Mouse (Mus musculus): ENCODE data around the gene F12. TPM values are rescaled to one million over a fixed set of nuclear protein-coding genes. Genes with fewer than 3 reads are reported as not detected.

Gene F12
- polyA plus RNA-seq (2015; fragmentation: Nextera tagmentation; extraction: Ambion mirVana) = 0.16 TPM in 1 of 2 replicates, not detected in the other

DNA sequence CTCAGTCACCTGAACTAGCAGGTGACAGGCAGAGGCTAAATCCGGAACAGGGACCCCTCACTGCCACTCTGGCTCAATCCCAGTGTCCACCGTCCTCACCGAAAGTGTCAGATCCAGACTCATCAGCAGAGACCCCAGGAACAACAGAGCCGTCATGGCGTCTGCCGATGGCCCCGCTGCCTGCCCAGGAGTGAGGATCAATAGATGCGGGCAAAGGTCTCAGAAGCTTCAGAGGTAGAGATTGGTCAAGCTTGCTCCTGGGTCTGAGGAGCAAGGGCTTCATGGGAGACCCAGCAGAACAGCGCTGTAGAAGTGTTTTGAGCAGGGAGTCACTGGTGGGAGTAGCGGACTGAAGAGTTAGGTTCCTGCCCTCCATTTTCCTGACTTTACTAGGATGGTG lies at the start of gene F12:
TSS of gene F12 (minus strand) at position 181 of the 400 bp plus-strand sequence.
- H3K9ac ChIP-seq = no peak within 1 kb of the TSS
- H3K4me3 ChIP-seq (replicated peaks) = no peak within 1 kb of the TSS
- H3K27ac ChIP-seq (replicated peaks) = no peak within 1 kb of the TSS
- 91% methylated on average over 10 of the region's 10 CpGs for WGBS
- peaks cover 10% of the 10 kb centered on the region for H3K27me3 ChIP-seq
- H3K4me2 ChIP-seq (replicated peaks) = no peak within 1 kb of the TSS
- no peaks in the 10 kb centered on the region for H3K9me3 ChIP-seq (replicated peaks)
- peaks cover 3% of the 10 kb centered on the region for H3K4me1 ChIP-seq
- no peak for ATAC-seq (ENCODE audit: insufficient number of reproducible peaks, low FRiP score, low TSS enrichment, low read depth)
- H3K36me3 ChIP-seq = no peaks in the 10 kb centered on the region

DNA sequence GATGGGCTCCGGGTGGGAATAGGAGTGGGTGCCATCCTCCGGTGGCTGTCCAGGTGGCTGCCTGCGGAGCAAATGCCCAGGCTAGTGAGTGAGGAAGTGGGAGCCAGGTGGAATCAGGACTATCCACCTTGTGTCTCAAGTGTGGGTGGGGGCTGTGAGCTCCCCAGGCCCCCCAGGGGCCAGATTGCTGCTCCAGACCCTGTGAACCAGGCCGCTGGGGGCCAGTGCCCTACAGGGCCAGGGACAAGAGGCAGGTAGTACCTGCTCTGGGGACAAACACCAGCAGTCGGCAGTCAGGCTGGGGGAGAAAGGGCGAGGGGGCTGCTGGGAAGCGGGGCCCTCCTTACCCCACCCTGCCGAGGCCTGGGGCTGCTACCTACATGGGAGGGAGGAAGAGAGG lies 49.7 kb upstream of the F12 start:
- H3K4me3 ChIP-seq (replicated peaks) = no peak overlapping the region
- peaks cover 26% of the 10 kb centered on the region for H3K4me1 ChIP-seq
- H3K9ac ChIP-seq = no peak overlapping the region
- 89% methylated on average over 8 of the region's 8 CpGs for WGBS
- no peak for ATAC-seq (ENCODE audit: insufficient number of reproducible peaks, low FRiP score, low TSS enrichment, low read depth)
- no peaks in the 10 kb centered on the region for H3K27me3 ChIP-seq
- H3K27ac ChIP-seq (replicated peaks) = no peak overlapping the region
- H3K4me2 ChIP-seq (replicated peaks) = no peak overlapping the region
- peaks cover 65% of the 10 kb centered on the region for H3K36me3 ChIP-seq
- H3K9me3 ChIP-seq (replicated peaks) = no peaks in the 10 kb centered on the region

DNA sequence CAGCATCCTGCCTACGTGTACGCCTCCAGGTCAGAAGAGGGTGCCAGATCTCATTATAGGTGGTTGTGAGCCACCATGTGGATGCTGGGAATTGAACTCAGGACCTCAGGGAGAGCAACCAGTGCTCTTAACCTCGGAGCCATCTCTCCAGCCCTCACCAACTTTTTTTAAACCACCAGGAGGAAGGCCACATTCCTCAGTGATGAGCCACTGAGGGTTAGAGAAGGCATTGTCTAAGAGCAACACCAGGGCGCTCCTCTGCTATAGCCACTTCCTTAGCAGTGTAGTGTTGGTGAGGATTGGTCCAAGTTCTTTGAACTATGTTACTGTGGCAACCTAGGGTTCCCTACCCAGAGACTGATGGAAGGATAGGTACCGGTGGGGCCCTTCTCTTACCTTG lies 49.2 kb upstream of the F12 start:
- no peak overlapping the region for H3K9ac ChIP-seq
- peaks cover 60% of the 10 kb centered on the region for H3K36me3 ChIP-seq
- H3K27me3 ChIP-seq = no peaks in the 10 kb centered on the region
- no peak overlapping the region for H3K27ac ChIP-seq (replicated peaks)
- H3K9me3 ChIP-seq (replicated peaks) = no peaks in the 10 kb centered on the region
- peaks cover 31% of the 10 kb centered on the region for H3K4me1 ChIP-seq
- no peak for ATAC-seq (ENCODE audit: insufficient number of reproducible peaks, low FRiP score, low TSS enrichment, low read depth)
- no peak overlapping the region for H3K4me2 ChIP-seq (replicated peaks)
- 85% methylated on average over 5 of the region's 5 CpGs for WGBS
- no peak overlapping the region for H3K4me3 ChIP-seq (replicated peaks)

GRCm38 (mm10) chr13:55474621-55475069 lies 48.1 kb upstream of the F12 start:
- Histone ChIP-seq H3K36me3 (peaks cover 49% of the 10 kb centered on the region), H3K9ac (no peak overlapping the region), H3K27ac (replicated peaks) (no peak overlapping the region), H3K4me1 (peaks cover 39% of the 10 kb centered on the region), H3K27me3 (no peaks in the 10 kb centered on the region), H3K4me3 (replicated peaks) (no peak overlapping the region), H3K9me3 (replicated peaks) (no peaks in the 10 kb centered on the region), H3K4me2 (replicated peaks) (no peak overlapping the region)
- no peak for ATAC-seq (ENCODE audit: insufficient number of reproducible peaks, low FRiP score, low TSS enrichment, low read depth)
- 49% methylated on average over 5 of the region's 5 CpGs for WGBS

GRCm38 (mm10) chr13:55473961-55474360 lies 47.4 kb upstream of the F12 start:
- no peak for ATAC-seq (ENCODE audit: insufficient number of reproducible peaks, low FRiP score, low TSS enrichment, low read depth)
- Histone ChIP-seq H3K27ac (replicated peaks) (no peak overlapping the region), H3K36me3 (peaks cover 43% of the 10 kb centered on the region), H3K4me2 (replicated peaks) (no peak overlapping the region), H3K4me1 (peaks cover 45% of the 10 kb centered on the region), H3K27me3 (no peaks in the 10 kb centered on the region), H3K9ac (no peak overlapping the region), H3K4me3 (replicated peaks) (no peak overlapping the region), H3K9me3 (replicated peaks) (no peaks in the 10 kb centered on the region)
- 69% methylated on average over 11 of the region's 11 CpGs for whole genome bisulfite sequencing

DNA sequence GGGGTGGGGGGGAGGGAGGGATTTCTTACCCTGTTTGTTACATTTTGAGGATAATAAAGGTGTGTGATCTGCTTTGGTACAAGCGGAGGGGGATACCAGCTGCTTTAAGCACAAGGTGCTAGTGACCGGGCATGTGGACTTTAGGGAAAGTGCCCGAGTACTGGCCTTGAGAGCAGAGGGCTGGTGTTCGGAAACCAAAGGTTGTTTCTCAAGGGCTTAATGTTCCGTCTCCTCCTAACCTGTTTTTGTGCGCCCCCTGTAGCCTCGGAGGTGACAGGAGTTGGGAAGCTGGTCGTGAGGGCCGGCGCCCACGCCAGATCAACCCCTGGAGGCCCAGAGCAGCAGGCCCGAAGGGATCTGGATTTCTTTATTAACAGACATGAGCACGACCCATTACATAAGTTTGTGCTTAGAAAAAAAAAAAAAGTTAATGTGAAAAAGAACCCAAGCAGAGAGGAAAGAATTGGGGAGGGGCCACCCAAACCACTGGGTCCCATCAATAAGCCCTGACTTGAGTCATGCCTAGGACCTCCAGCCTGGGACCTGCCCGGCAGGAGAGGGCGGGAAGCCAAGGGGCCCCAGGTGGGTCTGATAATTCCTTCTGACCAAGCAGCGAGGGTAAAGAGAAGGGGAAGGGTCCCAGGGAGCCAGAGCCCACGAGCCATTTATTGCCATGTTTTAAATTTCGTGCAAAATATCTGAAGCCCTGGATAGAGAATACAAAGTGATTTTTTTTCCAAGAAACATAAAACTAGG lies 46.7 kb upstream of the F12 start:
- peak overlapping the region; percentile 60 for H3K4me3 ChIP-seq (replicated peaks)
- H3K27me3 ChIP-seq = no peaks in the 10 kb centered on the region
- H3K4me2 ChIP-seq (replicated peaks) = peak overlapping the region; percentile 100
- ATAC-seq (ENCODE audit: insufficient number of reproducible peaks, low FRiP score, low TSS enrichment, low read depth) = no peak
- no peaks in the 10 kb centered on the region for H3K9me3 ChIP-seq (replicated peaks)
- peaks cover 48% of the 10 kb centered on the region for H3K4me1 ChIP-seq
- H3K36me3 ChIP-seq = peaks cover 42% of the 10 kb centered on the region
- peak overlapping the region; percentile 71; the same call in 1 of the 2 replicates for H3K27ac ChIP-seq (replicated peaks)
- 21% methylated on average over 18 of the region's 18 CpGs for WGBS
- peak overlapping the region; percentile 51 for H3K9ac ChIP-seq

DNA sequence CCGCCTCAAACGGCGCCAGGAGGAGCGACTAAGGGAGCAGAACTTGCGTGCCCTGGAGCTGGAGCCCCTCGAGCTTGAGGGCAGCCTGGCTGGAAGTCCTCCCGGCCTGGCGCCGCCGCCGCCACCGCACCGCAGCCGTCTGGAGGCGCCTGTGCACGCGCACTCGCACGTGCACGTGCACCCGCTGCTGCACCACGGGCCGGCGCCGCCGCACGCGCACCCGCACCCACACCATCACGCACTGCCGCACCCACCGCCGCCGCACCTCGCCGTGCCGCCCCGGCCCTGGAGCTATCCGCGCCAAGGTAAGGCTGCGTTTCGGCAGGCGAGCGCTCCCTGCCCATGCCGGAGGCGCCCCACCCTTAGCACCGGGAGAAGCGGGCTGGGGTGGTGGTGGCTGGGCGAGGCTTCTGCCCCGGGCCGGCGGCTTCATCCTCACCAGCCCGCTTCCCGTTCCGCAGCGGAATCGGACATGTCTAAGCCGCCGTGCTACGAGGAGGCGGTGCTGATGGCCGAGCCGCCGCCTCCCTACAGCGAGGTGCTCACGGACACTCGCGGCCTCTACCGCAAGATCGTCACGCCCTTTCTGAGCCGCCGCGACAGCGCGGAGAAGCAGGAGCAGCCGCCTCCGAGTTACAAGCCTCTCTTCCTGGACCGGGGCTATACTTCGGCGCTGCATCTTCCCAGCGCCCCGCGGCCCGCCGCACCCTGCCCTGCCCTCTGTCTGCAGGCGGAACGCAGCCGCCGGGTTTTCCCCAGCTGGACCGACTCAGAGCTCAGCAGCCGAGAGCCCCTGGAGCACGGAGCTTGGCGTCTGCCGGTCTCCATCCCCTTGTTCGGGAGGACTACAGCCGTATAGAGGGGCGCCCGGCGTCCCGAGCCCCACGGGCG lies 45.8 kb upstream of the F12 start:
- Histone ChIP-seq H3K9me3 (replicated peaks) (no peaks in the 10 kb centered on the region), H3K27me3 (no peaks in the 10 kb centered on the region), H3K4me2 (replicated peaks) (peak overlapping the region; percentile 100), H3K36me3 (peaks cover 36% of the 10 kb centered on the region), H3K27ac (replicated peaks) (peak overlapping the region; percentile 71), H3K4me3 (replicated peaks) (peak overlapping the region; percentile 60), H3K4me1 (peaks cover 48% of the 10 kb centered on the region), H3K9ac (peak overlapping the region; percentile 51)
- under 1% methylated on average over 103 of the region's 103 CpGs for WGBS
- peak; percentile 53 for ATAC-seq (ENCODE audit: insufficient number of reproducible peaks, low FRiP score, low TSS enrichment, low read depth)

- H3K4me1 ChIP-seq = peaks cover 48% of the 10 kb centered on the region
These were observed 45.2 kb upstream of the F12 start for GRCm38 (mm10) chr13:55471819-55472131.

GRCm38 (mm10) chr13:55471156-55471818 lies 44.7 kb upstream of the F12 start:
- Histone ChIP-seq H3K4me3 (replicated peaks) (peak overlapping the region; percentile 60), H3K4me1 (peaks cover 48% of the 10 kb centered on the region), H3K9me3 (replicated peaks) (no peaks in the 10 kb centered on the region), H3K9ac (peak overlapping the region; percentile 51), H3K36me3 (peaks cover 26% of the 10 kb centered on the region), H3K27ac (replicated peaks) (peak overlapping the region; percentile 71), H3K27me3 (no peaks in the 10 kb centered on the region), H3K4me2 (replicated peaks) (peak overlapping the region; percentile 100)
- under 1% methylated on average over 54 of the region's 54 CpGs for WGBS
- peak; percentile 70 for ATAC-seq (ENCODE audit: insufficient number of reproducible peaks, low FRiP score, low TSS enrichment, low read depth)

More at GRCm38 (mm10) chr13:55471819-55472131, 45.2 kb upstream of the F12 start:
- Histone ChIP-seq H3K27ac (replicated peaks) (peak overlapping the region; percentile 71), H3K9ac (peak overlapping the region; percentile 51), H3K27me3 (no peaks in the 10 kb centered on the region), H3K9me3 (replicated peaks) (no peaks in the 10 kb centered on the region), H3K4me3 (replicated peaks) (peak overlapping the region; percentile 60), H3K36me3 (peaks cover 31% of the 10 kb centered on the region), H3K4me2 (replicated peaks) (peak overlapping the region; percentile 100)
- 0% methylated on average over 25 of the region's 31 CpGs for WGBS
- ATAC-seq (ENCODE audit: insufficient number of reproducible peaks, low FRiP score, low TSS enrichment, low read depth) = 0 out of 2 replicates have a peak, but pooled peaks have one; percentile 5

DNA sequence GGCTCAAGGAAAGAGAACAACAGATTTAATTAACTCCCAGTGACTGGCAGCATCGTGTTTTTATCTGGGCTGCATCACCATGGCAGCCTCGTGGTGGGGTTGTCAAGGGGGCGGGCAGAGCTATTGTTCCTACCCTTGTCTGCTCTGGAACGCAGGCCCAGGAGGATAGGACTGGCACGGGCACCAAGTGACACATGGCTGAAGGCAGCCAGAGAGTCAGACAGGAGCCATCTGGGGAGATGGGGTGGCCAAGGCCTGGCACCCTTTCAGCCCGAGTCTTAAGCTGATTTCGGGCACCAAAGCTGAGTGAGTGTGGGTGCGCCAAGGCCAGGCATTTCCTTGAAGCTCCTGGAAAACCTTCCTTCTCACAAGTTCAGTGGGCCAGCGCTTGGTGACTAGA lies 43.8 kb upstream of the F12 start:
- Histone ChIP-seq H3K27me3 (no peaks in the 10 kb centered on the region), H3K27ac (replicated peaks) (peak overlapping the region; percentile 71; the same call in 1 of the 2 replicates), H3K4me2 (replicated peaks) (no peak overlapping the region), H3K9me3 (replicated peaks) (no peaks in the 10 kb centered on the region), H3K9ac (no peak overlapping the region), H3K36me3 (peaks cover 17% of the 10 kb centered on the region), H3K4me3 (replicated peaks) (no peak overlapping the region; the same call in 1 of the 2 replicates), H3K4me1 (peaks cover 54% of the 10 kb centered on the region)
- ATAC-seq (ENCODE audit: insufficient number of reproducible peaks, low FRiP score, low TSS enrichment, low read depth) = no peak
- WGBS = 62% methylated on average over 9 of the region's 9 CpGs

Measured in embryonic facial prominence, embryonic 15.5 days (tissue).